Mouse (Mus musculus): ENCODE measurements around the gene Svopl. TPM values are rescaled to one million over a fixed set of nuclear protein-coding genes. Genes with fewer than 3 reads are reported as not detected.

The Svopl gene
- not detected for total RNA-seq (2023)

GRCm38 (mm10) chr6:38046838-38047237 is at the start of gene Svopl:
Gene Svopl, minus strand, starts transcription at chr6:38046996.

Other genes with a start within 250 kb of the Svopl start
- 10 to 100 TPM; 16.9 to 21.3 TPM for gene Trim24, start 176.2 kb downstream of the Svopl start, total RNA-seq (2023)
- gene Tmem213, start 62.3 kb upstream of the Svopl start, total RNA-seq (2023), result not detected
- gene Atp6v0a4, start 77.6 kb upstream of the Svopl start, total RNA-seq (2023), result 1 to 10 TPM; 2.0 to 3.1 TPM
- under 1 TPM; 0.09 to 0.33 TPM for gene D630045J12Rik, start 207.0 kb upstream of the Svopl start, total RNA-seq (2023)